Mouse (Mus musculus): ENCODE results near the gene Cpvl. TPM values are rescaled to one million over a fixed set of nuclear protein-coding genes. Genes with fewer than 3 reads are reported as not detected.
A peak's percentile ranks its signal among the peaks of the same experiment; 100 is the strongest.

Gene Cpvl
- polyA plus RNA-seq, 1 experiment from 2014 or later, result not detected

DNA sequence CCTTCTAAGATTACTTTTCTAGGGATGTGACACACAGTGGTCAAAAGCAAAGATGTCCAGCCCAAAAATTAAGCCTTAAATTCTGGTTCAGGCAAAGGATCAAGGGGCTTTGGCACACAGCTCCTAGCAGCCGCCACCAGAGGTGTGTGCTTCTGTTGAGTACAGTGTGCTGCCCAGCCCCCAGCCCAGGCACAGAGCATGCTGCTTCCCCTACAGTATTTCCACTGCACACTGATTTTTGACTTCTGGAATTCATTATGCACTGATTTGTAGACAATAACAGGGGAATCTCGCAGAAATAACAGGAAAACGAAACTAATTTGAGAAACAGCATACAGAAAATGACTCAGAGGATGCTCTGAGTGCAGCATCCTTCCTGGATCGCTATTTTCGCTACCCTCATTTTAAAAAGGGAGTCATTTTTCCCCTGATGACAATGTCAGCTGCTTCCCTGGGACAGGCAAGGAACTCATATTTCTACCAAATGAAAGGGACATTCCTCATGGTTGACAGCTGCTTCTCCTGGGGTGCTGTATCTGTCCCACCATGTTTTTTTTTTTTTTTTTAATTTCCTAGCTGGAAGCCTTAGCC lies 14.5 kb downstream of the Cpvl start:
- no peak overlapping the region for H3K9ac ChIP-seq
- no peaks in the 10 kb centered on the region for H3K9me3 ChIP-seq (ENCODE audit: control insufficient read depth, low read length)
- 70% methylated on average over 5 of the region's 5 CpGs for WGBS
- no peak overlapping the region for H3K27ac ChIP-seq
- H3K4me3 ChIP-seq (replicated peaks; ENCODE audit: low read length), result no peak overlapping the region
- H3K36me3 ChIP-seq (replicated peaks; ENCODE audit: control insufficient read depth, insufficient read depth), result no peaks in the 10 kb centered on the region
- no peak overlapping the region for H3K4me2 ChIP-seq (replicated peaks)
- ATAC-seq (ENCODE audit: low FRiP score) (no peak), DNase-seq (ENCODE audit: low spot score) (no peak)
- H3K4me1 ChIP-seq (replicated peaks; ENCODE audit: control insufficient read depth, insufficient read depth, low read length), result no peaks in the 10 kb centered on the region
- H3K27me3 ChIP-seq (ENCODE audit: control insufficient read depth, insufficient read depth, low read length), result no peaks in the 10 kb centered on the region

DNA sequence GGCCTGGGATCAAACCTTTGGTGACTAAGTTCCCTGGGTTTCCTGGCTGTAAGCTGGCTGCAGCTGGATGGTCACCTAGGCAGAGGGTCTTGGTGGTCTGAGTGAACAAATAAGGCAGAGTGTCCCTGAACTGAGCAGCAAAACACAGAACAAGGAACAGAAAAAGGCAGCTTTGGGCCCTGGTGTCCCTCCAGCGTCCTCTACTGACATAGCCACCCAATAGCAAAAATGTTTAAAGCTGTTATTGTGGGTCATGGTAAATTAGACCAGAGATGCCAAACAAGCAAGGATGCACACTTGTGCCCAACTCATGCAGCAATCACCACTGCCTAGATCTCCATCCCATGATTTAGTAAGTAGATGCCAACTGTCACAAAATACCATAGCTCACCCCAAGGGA lies 16.5 kb downstream of the Cpvl start:
- no peaks in the 10 kb centered on the region for H3K9me3 ChIP-seq (ENCODE audit: control insufficient read depth, low read length)
- no peaks in the 10 kb centered on the region for H3K36me3 ChIP-seq (replicated peaks; ENCODE audit: control insufficient read depth, insufficient read depth)
- WGBS, result 90% methylated on average over 1 of the region's 1 CpGs
- DNase-seq (ENCODE audit: low spot score), result no peak
- H3K4me1 ChIP-seq (replicated peaks; ENCODE audit: control insufficient read depth, insufficient read depth, low read length), result no peaks in the 10 kb centered on the region
- no peak overlapping the region for H3K27ac ChIP-seq
- no peak overlapping the region for H3K4me2 ChIP-seq (replicated peaks)
- no peak overlapping the region for H3K9ac ChIP-seq
- H3K4me3 ChIP-seq (replicated peaks; ENCODE audit: low read length), result no peak overlapping the region
- H3K27me3 ChIP-seq (ENCODE audit: control insufficient read depth, insufficient read depth, low read length), result no peaks in the 10 kb centered on the region
- ATAC-seq (ENCODE audit: low FRiP score), result no peak

DNA sequence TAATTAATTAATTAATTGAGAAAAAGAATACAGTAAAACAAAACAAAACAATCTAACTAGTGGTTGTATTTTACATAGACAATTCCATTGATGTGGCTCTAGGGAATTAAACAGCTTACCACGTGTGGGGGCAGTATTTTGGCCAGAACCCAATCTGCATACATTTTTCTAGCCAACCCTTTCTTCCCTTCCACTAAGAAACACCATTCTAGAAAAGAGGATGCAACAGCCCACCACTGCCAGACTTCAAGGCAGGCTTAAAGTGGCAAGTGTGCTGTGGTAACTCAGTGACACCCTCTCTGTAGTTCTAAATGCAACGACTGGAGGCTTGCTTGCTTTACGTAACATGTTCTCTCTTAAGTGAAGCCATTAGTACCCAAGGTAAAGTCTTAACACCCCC lies 18.6 kb downstream of the Cpvl start:
- Histone ChIP-seq H3K36me3 (replicated peaks; ENCODE audit: control insufficient read depth, insufficient read depth) (no peaks in the 10 kb centered on the region), H3K4me1 (replicated peaks; ENCODE audit: control insufficient read depth, insufficient read depth, low read length) (no peaks in the 10 kb centered on the region), H3K27me3 (ENCODE audit: control insufficient read depth, insufficient read depth, low read length) (no peaks in the 10 kb centered on the region), H3K9me3 (ENCODE audit: control insufficient read depth, low read length) (no peaks in the 10 kb centered on the region), H3K27ac (no peak overlapping the region), H3K4me3 (replicated peaks; ENCODE audit: low read length) (no peak overlapping the region), H3K4me2 (replicated peaks) (no peak overlapping the region), H3K9ac (no peak overlapping the region)
- WGBS, result 66% methylated on average over 3 of the region's 3 CpGs
- ATAC-seq (ENCODE audit: low FRiP score) (no peak), DNase-seq (ENCODE audit: low spot score) (no peak)

DNA sequence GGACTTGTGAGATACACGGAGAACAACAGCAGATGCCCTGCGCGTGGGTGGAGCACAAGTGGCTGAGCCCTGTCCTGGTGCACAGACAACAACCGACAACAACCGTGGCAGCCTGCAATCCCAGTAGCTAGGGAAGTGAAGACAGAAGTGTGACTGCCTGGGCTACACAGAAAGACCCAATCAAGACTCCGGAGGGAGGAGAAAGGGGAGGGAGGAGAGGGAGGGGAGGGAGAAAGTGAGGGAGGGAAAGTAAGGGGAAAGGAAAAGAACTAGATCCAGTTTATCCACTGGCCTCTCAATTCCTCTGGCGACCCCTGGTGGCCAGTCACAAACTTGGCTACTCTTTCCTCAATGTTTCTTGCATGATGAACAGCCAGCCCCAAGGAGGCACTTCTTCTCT lies 20.1 kb downstream of the Cpvl start:
- H3K36me3 ChIP-seq (replicated peaks; ENCODE audit: control insufficient read depth, insufficient read depth), result no peaks in the 10 kb centered on the region
- ATAC-seq (ENCODE audit: low FRiP score), result peak; percentile 34
- no peak overlapping the region for H3K27ac ChIP-seq
- DNase-seq (ENCODE audit: low spot score), result peak; percentile 85
- no peak overlapping the region for H3K4me3 ChIP-seq (replicated peaks; ENCODE audit: low read length)
- no peaks in the 10 kb centered on the region for H3K9me3 ChIP-seq (ENCODE audit: control insufficient read depth, low read length)
- peak overlapping the region; percentile 3 for H3K4me2 ChIP-seq (replicated peaks)
- WGBS, result 16% methylated on average over 7 of the region's 7 CpGs
- H3K27me3 ChIP-seq (ENCODE audit: control insufficient read depth, insufficient read depth, low read length), result no peaks in the 10 kb centered on the region
- no peak overlapping the region for H3K9ac ChIP-seq
- H3K4me1 ChIP-seq (replicated peaks; ENCODE audit: control insufficient read depth, insufficient read depth, low read length), result no peaks in the 10 kb centered on the region

DNA sequence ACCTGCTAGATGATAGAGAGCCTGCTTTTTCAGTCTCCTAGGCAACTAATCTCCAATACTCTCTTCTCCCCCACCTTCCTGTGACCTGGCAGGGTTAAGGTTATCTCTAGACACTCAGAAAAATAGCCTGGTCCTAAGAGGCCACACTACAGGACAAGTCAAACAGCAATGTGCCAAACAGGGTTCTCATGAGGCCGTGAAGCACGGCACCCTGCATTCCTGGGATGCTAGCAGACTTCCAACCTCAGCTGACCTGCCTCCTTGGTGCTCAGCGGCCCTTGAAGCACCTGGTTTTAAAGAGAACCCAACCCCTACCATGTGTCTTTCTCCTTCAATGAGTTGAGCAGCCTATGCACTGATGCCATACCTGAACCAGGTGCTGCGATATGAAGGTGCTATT lies 22.0 kb downstream of the Cpvl start:
- 73% methylated on average over 4 of the region's 4 CpGs for WGBS
- H3K4me2 ChIP-seq (replicated peaks), result no peak overlapping the region
- no peak for ATAC-seq (ENCODE audit: low FRiP score)

DNA sequence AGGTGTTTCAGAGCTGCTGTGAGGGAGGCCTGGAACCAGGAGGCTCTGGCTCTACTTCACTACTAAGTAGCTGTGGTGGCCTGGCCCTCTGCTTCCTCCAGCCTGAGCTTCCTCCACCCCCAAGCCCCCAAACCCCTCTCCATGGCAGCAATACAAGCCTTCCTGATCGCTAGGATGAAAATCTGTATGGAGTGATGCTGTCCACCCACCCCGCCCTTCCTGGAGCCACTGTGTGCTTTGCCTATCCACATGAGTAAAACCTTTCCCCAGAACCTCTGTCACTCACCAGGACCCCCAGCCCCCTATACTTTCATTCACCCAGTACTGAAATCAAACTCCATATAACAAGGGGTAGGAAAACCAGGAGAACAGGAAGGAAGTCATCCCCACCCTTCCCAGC lies 22.6 kb downstream of the Cpvl start:
- 80% methylated on average over 2 of the region's 2 CpGs for WGBS
- DNase-seq (ENCODE audit: low spot score) (no peak), ATAC-seq (ENCODE audit: low FRiP score) (no peak)
- H3K9ac ChIP-seq, result no peak overlapping the region
- no peaks in the 10 kb centered on the region for H3K36me3 ChIP-seq (replicated peaks; ENCODE audit: control insufficient read depth, insufficient read depth)
- H3K4me1 ChIP-seq (replicated peaks; ENCODE audit: control insufficient read depth, insufficient read depth, low read length), result peaks cover 3% of the 10 kb centered on the region; the same call in 1 of the 2 replicates
- no peak overlapping the region for H3K27ac ChIP-seq
- no peaks in the 10 kb centered on the region for H3K9me3 ChIP-seq (ENCODE audit: control insufficient read depth, low read length)
- H3K4me3 ChIP-seq (replicated peaks; ENCODE audit: low read length), result no peak overlapping the region
- no peaks in the 10 kb centered on the region for H3K27me3 ChIP-seq (ENCODE audit: control insufficient read depth, insufficient read depth, low read length)
- H3K4me2 ChIP-seq (replicated peaks), result no peak overlapping the region

More for the DNA sequence above, 22.0 kb downstream of the Cpvl start:
- no peak overlapping the region for H3K9ac ChIP-seq
- H3K27me3 ChIP-seq (ENCODE audit: control insufficient read depth, insufficient read depth, low read length), result no peaks in the 10 kb centered on the region
- no peaks in the 10 kb centered on the region for H3K9me3 ChIP-seq (ENCODE audit: control insufficient read depth, low read length)
- H3K36me3 ChIP-seq (replicated peaks; ENCODE audit: control insufficient read depth, insufficient read depth), result no peaks in the 10 kb centered on the region
- no peaks in the 10 kb centered on the region for H3K4me1 ChIP-seq (replicated peaks; ENCODE audit: control insufficient read depth, insufficient read depth, low read length)
- H3K27ac ChIP-seq, result no peak overlapping the region
- H3K4me3 ChIP-seq (replicated peaks; ENCODE audit: low read length), result no peak overlapping the region
- DNase-seq (ENCODE audit: low spot score), result no peak

DNA sequence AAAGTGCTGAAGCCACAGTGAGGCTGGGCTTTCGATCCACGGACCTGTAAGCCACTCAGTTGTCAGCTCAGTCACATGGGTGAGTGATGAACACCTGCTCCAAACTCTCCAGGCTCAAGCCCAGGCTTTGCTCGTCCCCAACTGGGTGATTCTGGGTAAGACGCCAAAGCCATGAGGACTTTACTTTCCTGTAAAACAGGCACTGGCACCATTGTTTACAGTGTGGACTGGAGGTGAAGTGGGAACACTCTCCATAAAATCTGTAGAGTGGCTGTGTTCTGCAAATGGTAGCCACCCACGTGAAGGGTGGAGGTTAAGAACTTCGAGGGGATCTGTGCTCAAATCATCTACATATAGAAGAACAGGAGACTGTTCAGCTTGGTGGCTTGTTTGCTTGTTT lies 23.2 kb downstream of the Cpvl start:
- 84% methylated on average over 6 of the region's 6 CpGs for WGBS
- peaks cover 9% of the 10 kb centered on the region; the same call in 1 of the 2 replicates for H3K4me1 ChIP-seq (replicated peaks; ENCODE audit: control insufficient read depth, insufficient read depth, low read length)
- H3K36me3 ChIP-seq (replicated peaks; ENCODE audit: control insufficient read depth, insufficient read depth), result no peaks in the 10 kb centered on the region
- H3K4me3 ChIP-seq (replicated peaks; ENCODE audit: low read length), result no peak overlapping the region
- H3K9ac ChIP-seq, result no peak overlapping the region
- no peak overlapping the region for H3K4me2 ChIP-seq (replicated peaks)
- H3K9me3 ChIP-seq (ENCODE audit: control insufficient read depth, low read length), result no peaks in the 10 kb centered on the region
- H3K27me3 ChIP-seq (ENCODE audit: control insufficient read depth, insufficient read depth, low read length), result no peaks in the 10 kb centered on the region
- no peak overlapping the region for H3K27ac ChIP-seq
- no peak for ATAC-seq (ENCODE audit: low FRiP score)
- DNase-seq (ENCODE audit: low spot score), result no peak

DNA sequence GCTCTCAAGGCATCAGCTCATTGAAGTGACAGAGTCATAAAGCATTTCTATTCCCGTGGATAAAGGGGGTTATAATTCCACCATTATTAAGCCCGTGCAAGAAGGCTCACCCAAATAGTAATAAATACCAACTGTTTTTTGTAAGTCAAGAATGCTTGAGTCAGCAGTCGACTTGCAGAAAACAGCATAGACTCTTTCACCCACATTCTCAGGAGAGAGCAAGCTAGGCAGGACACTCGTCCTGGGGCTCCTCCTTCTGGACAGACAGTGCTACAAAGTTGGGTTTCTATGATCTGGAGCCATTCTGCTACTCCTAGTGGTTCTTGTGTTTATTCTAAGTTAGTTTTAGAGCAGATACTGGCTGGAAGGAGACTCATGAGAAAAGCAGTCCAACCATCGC lies 24.4 kb downstream of the Cpvl start:
- H3K9ac ChIP-seq, result no peak overlapping the region
- no peaks in the 10 kb centered on the region for H3K27me3 ChIP-seq (ENCODE audit: control insufficient read depth, insufficient read depth, low read length)
- no peak overlapping the region for H3K4me2 ChIP-seq (replicated peaks)
- no peaks in the 10 kb centered on the region for H3K36me3 ChIP-seq (replicated peaks; ENCODE audit: control insufficient read depth, insufficient read depth)
- no peak overlapping the region for H3K4me3 ChIP-seq (replicated peaks; ENCODE audit: low read length)
- no peaks in the 10 kb centered on the region for H3K9me3 ChIP-seq (ENCODE audit: control insufficient read depth, low read length)
- H3K4me1 ChIP-seq (replicated peaks; ENCODE audit: control insufficient read depth, insufficient read depth, low read length), result peaks cover 10% of the 10 kb centered on the region; the same call in 1 of the 2 replicates
- DNase-seq (ENCODE audit: low spot score), result no peak
- H3K27ac ChIP-seq, result no peak overlapping the region
- no peak for ATAC-seq (ENCODE audit: low FRiP score)
- 52% methylated on average over 5 of the region's 5 CpGs for WGBS

DNA sequence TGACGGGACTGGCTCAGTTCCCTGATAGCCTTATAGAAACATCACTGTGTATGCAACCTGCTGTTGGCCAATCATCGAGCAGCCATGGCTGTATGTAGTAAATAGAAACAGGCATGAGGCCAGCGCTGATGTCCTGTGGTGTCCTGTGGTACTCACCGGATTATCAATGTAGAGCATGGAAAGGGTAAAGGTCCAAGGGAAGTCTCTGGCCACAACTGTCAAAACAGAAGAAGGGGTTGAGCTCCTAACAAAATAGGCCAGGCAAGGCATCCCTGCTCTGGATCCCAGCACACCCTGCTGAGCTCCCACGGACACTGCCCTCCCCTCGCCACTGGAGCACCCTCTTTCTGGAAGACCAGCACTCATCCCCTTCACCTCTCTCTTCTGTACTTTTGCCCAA lies 25.1 kb downstream of the Cpvl start:
- H3K4me2 ChIP-seq (replicated peaks), result no peak overlapping the region
- no peaks in the 10 kb centered on the region for H3K36me3 ChIP-seq (replicated peaks; ENCODE audit: control insufficient read depth, insufficient read depth)
- no peaks in the 10 kb centered on the region for H3K27me3 ChIP-seq (ENCODE audit: control insufficient read depth, insufficient read depth, low read length)
- no peak overlapping the region for H3K4me3 ChIP-seq (replicated peaks; ENCODE audit: low read length)
- H3K9me3 ChIP-seq (ENCODE audit: control insufficient read depth, low read length), result no peaks in the 10 kb centered on the region
- DNase-seq (ENCODE audit: low spot score) (no peak), ATAC-seq (ENCODE audit: low FRiP score) (no peak)
- no peak overlapping the region for H3K27ac ChIP-seq
- H3K4me1 ChIP-seq (replicated peaks; ENCODE audit: control insufficient read depth, insufficient read depth, low read length), result peaks cover 10% of the 10 kb centered on the region; the same call in 1 of the 2 replicates
- H3K9ac ChIP-seq, result no peak overlapping the region
- whole genome bisulfite sequencing, result 89% methylated on average over 6 of the region's 6 CpGs

DNA sequence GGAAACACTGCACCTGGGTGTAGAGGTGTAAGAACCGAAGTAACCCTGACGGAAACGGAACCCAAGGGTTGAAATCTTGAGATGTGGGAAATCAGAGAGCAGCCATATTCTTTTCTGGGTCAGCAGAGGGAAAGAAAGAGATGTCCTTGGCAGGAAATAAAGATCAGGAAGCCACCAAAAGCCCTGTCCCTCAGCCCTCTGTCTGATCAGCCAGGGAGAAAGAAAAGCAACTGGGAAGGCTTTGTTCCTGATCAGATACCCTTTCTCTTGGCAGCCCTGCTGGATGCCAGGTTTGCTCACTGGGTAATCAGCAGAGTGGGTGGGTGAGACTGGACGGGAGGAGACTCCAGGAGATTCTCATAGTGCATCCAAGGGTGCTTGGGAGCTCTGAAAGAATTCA lies 27.1 kb downstream of the Cpvl start:
- ATAC-seq (ENCODE audit: low FRiP score) (no peak), DNase-seq (ENCODE audit: low spot score) (no peak)
- Histone ChIP-seq H3K9me3 (ENCODE audit: control insufficient read depth, low read length) (no peaks in the 10 kb centered on the region), H3K4me3 (replicated peaks; ENCODE audit: low read length) (no peak overlapping the region), H3K27ac (no peak overlapping the region), H3K4me2 (replicated peaks) (no peak overlapping the region), H3K9ac (no peak overlapping the region), H3K36me3 (replicated peaks; ENCODE audit: control insufficient read depth, insufficient read depth) (no peaks in the 10 kb centered on the region), H3K27me3 (ENCODE audit: control insufficient read depth, insufficient read depth, low read length) (no peaks in the 10 kb centered on the region), H3K4me1 (replicated peaks; ENCODE audit: control insufficient read depth, insufficient read depth, low read length) (peaks cover 10% of the 10 kb centered on the region; the same call in 1 of the 2 replicates)
- WGBS, result 60% methylated on average over 4 of the region's 4 CpGs
